Mouse (Mus musculus): ENCODE measurements around the gene Hmgcll1.

DNA sequence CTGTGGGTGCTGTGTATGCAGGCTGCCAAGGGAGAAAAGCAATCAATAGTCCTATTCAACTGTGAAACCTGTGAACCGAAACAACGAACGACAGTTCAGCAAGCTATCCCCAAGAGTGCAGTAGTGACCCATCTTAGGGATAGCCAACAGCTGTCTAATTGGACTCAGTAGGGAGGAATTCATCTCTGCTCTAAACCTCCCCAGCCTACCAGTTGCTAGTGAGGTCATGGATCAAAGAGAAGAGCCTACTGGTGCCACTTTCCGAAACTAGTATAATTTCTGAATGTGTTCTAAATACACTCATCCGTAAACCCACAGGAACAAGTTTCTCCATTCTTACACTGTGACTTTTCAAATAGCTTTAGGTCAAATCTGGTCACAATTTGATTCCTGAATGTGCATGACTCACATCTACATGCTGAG is 8.9 kb downstream of the Hmgcll1 start:
- TF ChIP-seq CTCF (IDR thresholded peaks at IDR 0.05; ENCODE audit: low read depth, low read length) (no peak), POLR2A (IDR thresholded peaks at IDR 0.05; ENCODE audit: borderline replicate concordance, low read depth, low read length) (no peak)
